Mouse (Mus musculus) MEL (cell line): Measurements from ENCODE around the gene Rgs17. TPM values are rescaled to one million over a fixed set of nuclear protein-coding genes. Genes with fewer than 3 reads are reported as not detected.

Source experiments
- DNase-seq: peaks from one replicate; pipeline ENCODE4 v3.0.0; 2011; ENCODE audit warnings: low read depth, low spot score
- H3K27ac ChIP-seq: 2 replicates; pipeline ENCODE4 v1.5.1; 2012; ENCODE audit warnings: low read depth, mild to moderate bottlenecking, control low read depth, low read length, moderate library complexity; ENCODE audit not compliant: control insufficient read depth
- H3K27me3 ChIP-seq, 2 experiments: fragments of 150-350 bp in 1 of 2; sonication (generic) in 1 of 2; 2 replicates each; pipeline ENCODE4 v1.6.1; 2012; ENCODE audit warnings: low read length in 2 of 2, mild to moderate bottlenecking in 2 of 2, improper control_type of control experiment in 1 of 2, moderate library complexity in 1 of 2; ENCODE audit not compliant: insufficient read depth in 2 of 2, control insufficient read depth in 1 of 2
- H3K36me3 ChIP-seq, 2 experiments: 2 replicates each; pipeline ENCODE4 v1.6.1; 2012 to 2014; ENCODE audit warnings: low read length in 2 of 2, improper control_type of control experiment in 1 of 2, inconsistent platforms in 1 of 2, mild to moderate bottlenecking in 1 of 2; ENCODE audit not compliant: insufficient read depth in 2 of 2, control insufficient read depth in 1 of 2
- H3K4me1 ChIP-seq, 2 experiments: fragments of 150-350 bp in 1 of 2; sonication (generic) in 1 of 2; 2 replicates each; pipeline ENCODE4 v1.6.1; 2012; ENCODE audit warnings: low read length in 2 of 2, improper control_type of control experiment in 1 of 2, mild to moderate bottlenecking in 1 of 2; ENCODE audit not compliant: insufficient read depth in 2 of 2, control insufficient read depth in 1 of 2
- H3K4me3 ChIP-seq, 2 experiments: fragments of 150-350 bp in 1 of 2; sonication (generic) in 1 of 2; 2 replicates each; pipeline ENCODE4 v1.5.1; 2012; ENCODE audit warnings: low read depth in 2 of 2, low read length in 2 of 2, mild to moderate bottlenecking in 2 of 2, moderate library complexity in 2 of 2, control low read depth in 1 of 2, improper control_type of control experiment in 1 of 2; ENCODE audit not compliant: control insufficient read depth in 1 of 2, insufficient read depth in 1 of 2
- H3K79me2 ChIP-seq: 2 replicates; pipeline ENCODE4 v1.6.1; 2012; ENCODE audit warnings: mild to moderate bottlenecking, low read length, moderate library complexity; ENCODE audit not compliant: control insufficient read depth, poor library complexity, insufficient read depth
- H3K9ac ChIP-seq: 2 replicates; pipeline ENCODE4 v1.6.1; 2012; ENCODE audit warnings: low read depth, mild to moderate bottlenecking, control low read depth, low read length, moderate library complexity; ENCODE audit not compliant: control insufficient read depth, poor library complexity, severe bottlenecking
- H3K9me3 ChIP-seq: fragments of 150-350 bp; sonication (generic); replicated peaks from 2 replicates; pipeline ENCODE4 v1.6.1; 2012; ENCODE audit warnings: mild to moderate bottlenecking, low read length, improper control_type of control experiment, moderate library complexity; ENCODE audit not compliant: insufficient read depth
- CHD1 ChIP-seq: IDR thresholded peaks from 2 replicates; pipeline ENCODE4 v1.6.1; 2012; ENCODE audit warnings: low read depth, mild to moderate bottlenecking, inconsistent platforms, low read length, improper control_type of control experiment
- CTCF ChIP-seq, 3 experiments: IDR thresholded peaks in 2 of 3; conservative IDR thresholded peaks in 1 of 3; 2 replicates each; pipeline ENCODE4 v1.5.1; 2011 to 2012; ENCODE audit warnings: low read length in 3 of 3, low read depth in 2 of 3, mild to moderate bottlenecking in 2 of 3, improper control_type of control experiment in 1 of 3, inconsistent platforms in 1 of 3, mixed read lengths in 1 of 3, moderate library complexity in 1 of 3; ENCODE audit not compliant: control insufficient read depth in 1 of 3, insufficient read depth in 1 of 3, poor library complexity in 1 of 3, severe bottlenecking in 1 of 3
- GABPA ChIP-seq: IDR thresholded peaks from 2 replicates; pipeline ENCODE4 v1.6.1; 2012; ENCODE audit warnings: low read depth, mild to moderate bottlenecking, inconsistent platforms, low read length, improper control_type of control experiment, moderate library complexity
- GATA1 ChIP-seq: IDR thresholded peaks from 2 replicates; pipeline ENCODE4 v1.6.1; 2011; ENCODE audit warnings: low read depth, low read length, improper control_type of control experiment
- MAFK ChIP-seq: IDR thresholded peaks from 2 replicates; pipeline ENCODE4 v1.6.1; 2011; ENCODE audit warnings: low read depth, mild to moderate bottlenecking, low read length, improper control_type of control experiment, borderline replicate concordance
- MAZ ChIP-seq: IDR thresholded peaks from 2 replicates; pipeline ENCODE4 v1.6.1; 2012; ENCODE audit warnings: low read depth, mild to moderate bottlenecking, inconsistent platforms, low read length, improper control_type of control experiment
- MXI1 ChIP-seq: IDR thresholded peaks from 2 replicates; pipeline ENCODE4 v1.6.1; 2011; ENCODE audit warnings: mild to moderate bottlenecking, low read depth, low read length, improper control_type of control experiment
- MYB ChIP-seq: IDR thresholded peaks from 2 replicates; pipeline ENCODE4 v1.6.1; 2011; ENCODE audit warnings: mild to moderate bottlenecking, low read depth, low read length, improper control_type of control experiment
- MYC ChIP-seq: IDR thresholded peaks from 2 replicates; pipeline ENCODE4 v1.6.1; 2011; ENCODE audit warnings: low read depth, mild to moderate bottlenecking, low read length, improper control_type of control experiment, moderate library complexity
- NELFE ChIP-seq: IDR thresholded peaks from 2 replicates; pipeline ENCODE4 v1.6.1; 2011; ENCODE audit warnings: low read depth, low read length, improper control_type of control experiment
- SMC3 ChIP-seq: IDR thresholded peaks from 2 replicates; pipeline ENCODE4 v1.6.1; 2011; ENCODE audit warnings: low read depth, low read length, improper control_type of control experiment
- TBP ChIP-seq: IDR thresholded peaks from 2 replicates; pipeline ENCODE4 v1.8.0; 2011; ENCODE audit warnings: low read depth, low read length, improper control_type of control experiment
- ZKSCAN1 ChIP-seq: IDR thresholded peaks from 2 replicates; pipeline ENCODE4 v1.6.1; 2012; ENCODE audit warnings: low read depth, mild to moderate bottlenecking, inconsistent platforms, low read length, improper control_type of control experiment, moderate library complexity
- ZMIZ1 ChIP-seq: IDR thresholded peaks from 2 replicates; pipeline ENCODE4 v1.6.1; 2012; ENCODE audit warnings: low read depth, mild to moderate bottlenecking, inconsistent platforms, low read length, improper control_type of control experiment, moderate library complexity
- polyA plus RNA-seq, 2 experiments: library from polyadenylated mRNA; stranded (reverse) in 1 of 2; unstranded in 1 of 2; fragments of >175 nt in 1 of 2; fragments of >200 nt in 1 of 2; gene quantifications; 2 replicates each; pipeline versions ENCODE4 v1.2.1 to v1.2.4; 2012; ENCODE audit warnings: low replicate concordance in 2 of 2, low read depth in 1 of 2; ENCODE audit not compliant: insufficient read length in 2 of 2, insufficient read depth in 1 of 2, missing spikeins in 1 of 2
- total RNA-seq: library from RNA; depleted of rRNA; stranded (reverse); fragments of 300-350 nt; gene quantifications from 2 replicates; pipeline ENCODE4 v1.2.3, GENCODE M21; 2012

Rgs17 gene
- total and polyA plus RNA-seq, 3 experiments: not detected

GRCm38 (mm10) chr10:5924261-5924660 lies 2.1 kb upstream of the Rgs17 start:
- H3K4me3 ChIP-seq: no peak overlapping the region
- H3K4me1 ChIP-seq: no peaks in the 10 kb centered on the region
- H3K27ac ChIP-seq: no peak overlapping the region
- no peaks in the 10 kb centered on the region for H3K9me3 ChIP-seq
- no peaks in the 10 kb centered on the region for H3K79me2 ChIP-seq
- no peak for DNase-seq
- H3K27me3 ChIP-seq: no peaks in the 10 kb centered on the region
- no peaks in the 10 kb centered on the region for H3K36me3 ChIP-seq
- no peak overlapping the region for H3K9ac ChIP-seq
- TF ChIP-seq CHD1 (no peak), MXI1 (no peak), TBP (no peak), GATA1 (no peak), SMC3 (no peak), GABPA (no peak), CTCF (IDR thresholded peaks at IDR 0.05 in 2 of 3, conservative IDR thresholded peaks at IDR 0.05 in 1 of 3; ENCODE audit: control insufficient read depth in 1 of 3, insufficient read depth in 1 of 3, low read depth in 2 of 3, low read length in 3 of 3, poor library complexity in 1 of 3, severe bottlenecking in 1 of 3) (no peak)

- Histone ChIP-seq H3K27ac (no peak overlapping the region), H3K4me1 (no peaks in the 10 kb centered on the region), H3K4me3 (no peak overlapping the region), H3K9ac (no peak overlapping the region), H3K79me2 (no peaks in the 10 kb centered on the region), H3K36me3 (no peaks in the 10 kb centered on the region), H3K9me3 (no peaks in the 10 kb centered on the region), H3K27me3 (no peaks in the 10 kb centered on the region)
- no peak for DNase-seq
- TF ChIP-seq MAFK: no peak
- TF ChIP-seq GATA1: no peak
- no peak for TF ChIP-seq MAZ
- TF ChIP-seq GABPA: no peak
- TF ChIP-seq MYC: no peak
Measured at GRCm38 (mm10) chr10:5923096-5923495, 896 bp upstream of the Rgs17 start.

- Histone ChIP-seq H3K27me3 (no peaks in the 10 kb centered on the region), H3K4me1 (no peaks in the 10 kb centered on the region), H3K79me2 (no peaks in the 10 kb centered on the region), H3K27ac (no peak overlapping the region), H3K36me3 (no peaks in the 10 kb centered on the region), H3K4me3 (no peak overlapping the region), H3K9ac (no peak overlapping the region), H3K9me3 (no peaks in the 10 kb centered on the region)
- TF ChIP-seq ZKSCAN1 (no peak), CHD1 (no peak), MYB (no peak), ZMIZ1 (no peak), SMC3 (no peak), NELFE (no peak)
- no peak for DNase-seq
Measured at GRCm38 (mm10) chr10:5921771-5922170, 429 bp downstream of the Rgs17 start.
